Mouse (Mus musculus) E14TG2a.4 (cell line): Measurements from ENCODE around the gene Slc3a1.

ENCODE experiments used
- H3K27me3 ChIP-seq: 2 replicates; pipeline ENCODE4 v1.6.1; 2014; ENCODE audit warnings: low read length, control low read depth; ENCODE audit not compliant: insufficient read depth
- H3K36me3 ChIP-seq: 2 replicates; pipeline ENCODE4 v1.6.1; 2014; ENCODE audit warnings: low read length, control low read depth; ENCODE audit not compliant: insufficient read depth
- H3K4me1 ChIP-seq: replicated peaks from 2 replicates; pipeline ENCODE4 v1.6.1; 2014; ENCODE audit warnings: low read depth, low read length, control low read depth
- H3K4me3 ChIP-seq: replicated peaks from 2 replicates; pipeline ENCODE4 v1.5.1; 2014; ENCODE audit warnings: mild to moderate bottlenecking, low read length
- H3K9me3 ChIP-seq: 2 replicates; pipeline ENCODE4 v1.6.1; 2014; ENCODE audit warnings: low read length, control low read depth
- CTCF ChIP-seq: conservative IDR thresholded peaks from 2 replicates; pipeline ENCODE4 v1.5.1; 2014; ENCODE audit warnings: low read length
- NANOG ChIP-seq: IDR thresholded peaks from 2 replicates; pipeline ENCODE4 v1.6.1; 2014; ENCODE audit warnings: borderline replicate concordance, low read length, mixed read lengths
- POU5F1 ChIP-seq: IDR thresholded peaks from 2 replicates; pipeline ENCODE4 v1.6.1; 2014; ENCODE audit warnings: low read length, borderline replicate concordance

Slc3a1 gene

DNA sequence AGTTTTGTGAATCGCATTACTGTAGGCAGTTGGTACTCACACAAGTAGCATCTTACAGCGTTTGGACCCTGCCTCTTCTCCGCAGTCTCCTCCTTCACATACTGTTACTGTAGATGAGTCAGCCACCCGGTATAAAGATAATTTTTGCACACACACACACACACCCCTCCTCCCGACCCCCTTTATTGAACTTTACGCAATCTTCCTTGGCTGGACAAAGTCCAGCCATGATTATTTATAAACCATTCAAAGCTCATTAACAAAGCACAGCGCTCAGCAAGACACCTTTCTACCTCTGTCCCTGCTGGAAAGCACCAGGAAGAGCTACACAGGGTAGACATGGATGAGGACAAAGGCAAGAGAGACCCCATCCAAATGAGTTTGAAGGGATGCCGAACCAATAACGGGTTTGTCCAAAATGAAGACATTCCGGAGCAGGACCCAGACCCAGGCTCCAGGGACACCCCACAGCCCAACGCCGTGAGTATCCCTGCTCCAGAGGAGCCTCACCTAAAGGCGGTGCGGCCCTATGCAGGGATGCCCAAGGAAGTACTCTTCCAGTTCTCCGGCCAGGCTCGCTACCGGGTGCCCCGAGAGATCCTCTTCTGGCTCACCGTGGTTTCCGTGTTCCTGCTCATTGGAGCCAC is at the start of gene Slc3a1:
Gene Slc3a1, plus strand, starts transcription at position 284 of the 647 bp plus-strand sequence.
- H3K4me1 ChIP-seq: peaks cover 12% of the 10 kb centered on the region
- H3K4me3 ChIP-seq: no peak within 1 kb of the TSS
- peaks cover 17% of the 10 kb centered on the region for H3K36me3 ChIP-seq
- H3K27me3 ChIP-seq: peaks cover 2% of the 10 kb centered on the region
- no peaks in the 10 kb centered on the region for H3K9me3 ChIP-seq
- no peak for TF ChIP-seq NANOG
- TF ChIP-seq CTCF: no peak
- no peak for TF ChIP-seq POU5F1

DNA sequence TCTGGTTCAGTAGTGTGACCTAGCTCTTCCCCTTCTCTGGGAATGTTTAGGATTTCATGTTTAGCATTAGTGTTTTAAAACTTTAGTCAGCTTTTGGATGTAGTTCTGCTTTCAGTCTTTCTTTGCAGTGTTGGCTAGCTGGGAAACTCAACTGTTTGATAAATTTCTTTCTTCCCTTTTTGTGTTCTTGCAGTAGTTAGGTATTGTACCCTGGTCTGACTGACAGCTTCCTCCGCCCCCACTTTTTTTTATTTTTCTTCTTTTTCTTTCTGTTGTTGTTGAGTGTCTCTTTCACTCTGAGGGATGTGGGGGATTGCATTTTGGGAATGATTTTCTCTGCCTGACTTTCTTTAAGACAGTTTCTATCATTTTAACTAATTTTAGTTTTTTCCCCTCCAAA is 46.5 kb upstream of the Slc3a1 start:
- TF ChIP-seq NANOG (no peak), POU5F1 (no peak), CTCF (no peak)
- H3K36me3 ChIP-seq: peaks cover 68% of the 10 kb centered on the region
- no peak overlapping the region for H3K4me3 ChIP-seq
- peaks cover 56% of the 10 kb centered on the region for H3K9me3 ChIP-seq
- H3K27me3 ChIP-seq: no peaks in the 10 kb centered on the region
- peaks cover 29% of the 10 kb centered on the region for H3K4me1 ChIP-seq

DNA sequence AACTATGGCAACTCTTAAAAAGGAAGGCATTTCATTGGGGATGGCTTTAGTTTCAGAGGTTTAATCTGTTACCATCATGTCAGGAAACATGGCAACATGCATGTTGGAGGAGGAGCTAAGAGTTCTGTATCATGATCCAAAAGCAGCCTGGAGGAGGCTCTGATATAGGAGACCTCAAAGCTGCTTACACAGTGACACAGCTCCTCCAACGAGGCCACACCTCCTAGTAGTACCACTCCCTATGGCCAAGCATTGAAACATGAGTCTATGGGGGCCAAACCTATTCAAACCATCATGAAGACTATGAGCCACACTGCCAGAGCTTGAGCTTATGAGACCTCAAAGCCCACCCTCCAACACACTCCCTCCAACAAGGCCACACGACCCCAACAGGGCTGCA is 45.4 kb upstream of the Slc3a1 start:
- peaks cover 38% of the 10 kb centered on the region for H3K4me1 ChIP-seq

DNA sequence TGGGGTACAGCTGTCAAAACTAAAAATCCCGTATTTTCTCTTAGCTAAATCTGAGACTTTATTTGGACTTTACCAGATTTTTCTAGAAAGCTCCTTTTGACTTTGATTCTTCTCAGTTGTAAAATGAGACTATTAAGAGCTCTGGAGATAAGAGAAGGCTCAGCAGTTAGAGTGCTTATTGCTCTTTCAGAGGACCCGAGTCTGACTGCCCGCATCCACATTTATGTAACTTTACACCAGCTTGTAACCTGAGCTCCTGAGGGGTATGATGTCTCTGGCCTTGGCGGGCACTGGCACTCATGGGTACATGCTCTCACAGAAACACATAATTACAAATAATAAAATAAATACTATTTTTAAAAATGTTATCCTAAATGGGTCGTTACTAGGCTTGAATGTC is 41.8 kb upstream of the Slc3a1 start:
- Histone ChIP-seq H3K36me3 (peaks cover 59% of the 10 kb centered on the region), H3K27me3 (no peaks in the 10 kb centered on the region), H3K9me3 (peaks cover 12% of the 10 kb centered on the region), H3K4me3 (no peak overlapping the region), H3K4me1 (peaks cover 51% of the 10 kb centered on the region)
- TF ChIP-seq CTCF: no peak
- no peak for TF ChIP-seq POU5F1
- no peak for TF ChIP-seq NANOG

More for the DNA sequence above, 45.4 kb upstream of the Slc3a1 start:
- H3K27me3 ChIP-seq: no peaks in the 10 kb centered on the region
- H3K4me3 ChIP-seq: no peak overlapping the region
- peaks cover 70% of the 10 kb centered on the region for H3K36me3 ChIP-seq
- H3K9me3 ChIP-seq: peaks cover 46% of the 10 kb centered on the region
- no peak for TF ChIP-seq CTCF
- TF ChIP-seq NANOG: no peak
- TF ChIP-seq POU5F1: no peak

DNA sequence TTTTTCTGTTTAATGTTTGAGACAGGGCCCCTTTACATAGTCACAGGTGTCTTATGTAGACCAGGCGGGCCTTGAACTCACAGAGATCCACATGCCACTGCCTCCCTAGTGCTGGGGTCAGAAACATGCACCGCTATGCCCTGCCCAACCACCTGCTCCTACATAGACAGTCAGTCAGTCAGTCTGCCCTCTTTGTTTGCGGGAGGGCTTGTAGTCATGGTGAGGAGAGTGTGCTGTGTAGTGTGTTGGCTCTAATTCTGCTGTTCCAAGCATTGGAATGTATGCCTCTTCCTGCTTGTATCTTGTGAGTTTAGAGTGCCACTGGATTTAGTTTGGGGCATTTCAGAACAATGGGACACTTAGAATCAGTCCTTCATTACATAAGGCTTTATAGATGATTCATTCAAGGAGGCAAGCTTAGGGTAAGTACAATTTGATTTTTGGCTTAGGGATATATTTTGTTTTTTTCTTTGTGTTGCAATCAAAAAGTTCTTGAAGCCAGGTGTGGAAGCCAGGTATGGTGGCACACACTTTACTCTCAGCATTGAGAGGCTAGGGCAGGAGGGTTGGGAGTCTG is 40.3 kb upstream of the Slc3a1 start:
- H3K27me3 ChIP-seq: no peaks in the 10 kb centered on the region
- peaks cover 56% of the 10 kb centered on the region for H3K36me3 ChIP-seq
- H3K9me3 ChIP-seq: peaks cover 6% of the 10 kb centered on the region
- TF ChIP-seq CTCF: no peak
- TF ChIP-seq POU5F1: no peak
- no peak for TF ChIP-seq NANOG
- H3K4me3 ChIP-seq: no peak overlapping the region
- H3K4me1 ChIP-seq: peaks cover 46% of the 10 kb centered on the region

DNA sequence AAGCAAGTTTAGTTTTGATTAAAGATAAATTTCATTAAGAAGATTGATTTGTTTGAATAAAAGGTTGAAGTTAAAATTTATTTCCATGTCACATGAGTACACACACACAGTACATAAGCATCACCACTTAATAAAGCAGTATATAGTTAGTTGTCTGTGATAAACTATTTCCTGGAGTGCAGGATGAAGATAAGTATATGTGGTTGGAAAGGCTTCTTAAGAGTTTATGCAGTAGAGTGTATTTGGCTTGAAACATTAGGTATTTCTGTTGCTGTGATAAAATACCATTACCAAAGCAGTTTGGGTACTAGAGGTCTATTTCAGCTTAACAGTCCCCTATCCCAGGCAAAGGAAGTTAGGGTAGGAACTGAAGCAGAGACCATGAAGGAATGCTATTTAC is 39.7 kb upstream of the Slc3a1 start:
- peaks cover 8% of the 10 kb centered on the region for H3K9me3 ChIP-seq
- no peak for TF ChIP-seq NANOG
- TF ChIP-seq POU5F1: no peak
- TF ChIP-seq CTCF: no peak
- peaks cover 42% of the 10 kb centered on the region for H3K4me1 ChIP-seq
- no peaks in the 10 kb centered on the region for H3K27me3 ChIP-seq
- peaks cover 58% of the 10 kb centered on the region for H3K36me3 ChIP-seq
- no peak overlapping the region for H3K4me3 ChIP-seq

DNA sequence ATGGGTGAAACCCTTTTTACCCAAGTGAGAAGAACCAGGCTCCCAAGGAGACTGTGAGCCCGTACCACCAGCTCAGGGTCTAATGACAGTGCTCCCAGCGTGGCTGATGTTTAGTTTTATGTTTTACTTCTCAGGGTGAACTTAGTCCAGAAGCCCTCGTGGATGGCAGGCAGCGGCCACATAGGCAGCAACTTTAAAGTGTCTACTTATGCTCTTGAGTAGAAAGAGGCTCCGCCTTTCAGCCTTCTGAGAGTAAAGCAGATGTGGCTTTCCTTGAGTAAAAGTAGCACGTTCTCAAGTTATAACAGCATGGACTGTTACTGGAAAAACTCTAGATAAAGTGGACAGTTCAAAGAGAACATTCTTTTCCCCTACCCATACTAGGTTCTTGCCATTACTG is 32.3 kb upstream of the Slc3a1 start:
- Histone ChIP-seq H3K4me3 (no peak overlapping the region), H3K36me3 (peaks cover 75% of the 10 kb centered on the region), H3K27me3 (no peaks in the 10 kb centered on the region), H3K9me3 (peaks cover 8% of the 10 kb centered on the region), H3K4me1 (peaks cover 28% of the 10 kb centered on the region)
- TF ChIP-seq CTCF (no peak), NANOG (no peak), POU5F1 (no peak)

DNA sequence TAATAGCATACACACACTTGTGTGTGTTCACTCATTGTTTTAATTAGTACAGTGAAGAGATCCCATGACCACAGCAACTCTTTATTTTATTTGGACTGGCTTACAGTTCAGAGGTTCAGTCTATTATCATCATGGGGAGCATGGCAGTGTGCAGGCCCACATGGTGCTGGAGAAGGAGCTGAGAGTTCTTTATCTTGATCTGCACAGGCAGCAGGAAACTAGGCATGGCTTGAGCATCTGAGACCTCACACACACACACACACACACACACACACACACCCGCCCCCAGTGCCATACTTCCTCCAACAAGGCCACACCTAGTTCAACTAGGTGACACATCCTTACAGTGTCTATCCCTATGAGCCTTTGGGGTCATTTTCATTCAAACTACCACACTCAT is 30.5 kb upstream of the Slc3a1 start:
- Histone ChIP-seq H3K27me3 (no peaks in the 10 kb centered on the region), H3K36me3 (peaks cover 77% of the 10 kb centered on the region), H3K9me3 (peaks cover 6% of the 10 kb centered on the region), H3K4me1 (peaks cover 28% of the 10 kb centered on the region), H3K4me3 (no peak overlapping the region)
- TF ChIP-seq NANOG: no peak
- no peak for TF ChIP-seq CTCF
- TF ChIP-seq POU5F1: no peak

DNA sequence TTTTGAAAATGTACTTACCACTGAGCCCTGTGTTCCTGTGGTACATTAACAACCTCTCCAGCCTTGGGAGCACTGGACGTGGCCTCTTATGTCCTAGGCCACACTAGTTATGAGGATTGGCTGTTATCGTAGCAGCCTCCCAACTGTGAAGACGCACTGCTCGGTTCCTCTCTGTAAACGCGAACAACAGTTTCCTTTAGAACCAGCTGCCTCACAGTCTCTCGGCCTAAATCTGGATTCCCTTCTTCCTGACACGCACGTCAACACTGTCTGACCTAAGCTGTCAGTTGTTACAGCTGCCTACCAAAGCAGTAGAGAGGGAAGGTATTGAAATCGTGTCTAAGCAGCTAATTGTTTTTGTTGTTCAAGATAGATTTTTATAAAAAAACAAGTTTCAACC is 28.5 kb upstream of the Slc3a1 start:
- Histone ChIP-seq H3K4me3 (no peak overlapping the region), H3K4me1 (peaks cover 28% of the 10 kb centered on the region), H3K27me3 (no peaks in the 10 kb centered on the region), H3K36me3 (peaks cover 72% of the 10 kb centered on the region), H3K9me3 (no peaks in the 10 kb centered on the region)
- TF ChIP-seq CTCF (no peak), NANOG (no peak), POU5F1 (no peak)
